Mouse (Mus musculus) spleen, adult 2 months (tissue): ENCODE data around the gene Tut1.

Source experiments
- CTCF ChIP-seq: fragments of 200-500 bp; IDR thresholded peaks from 2 replicates; pipeline ENCODE4 v1.5.1; 2011; ENCODE audit warnings: mild to moderate bottlenecking, inconsistent platforms; ENCODE audit not compliant: insufficient read depth, insufficient read length, insufficient replicate concordance; ENCODE audit errors: extremely low read depth
- POLR2A ChIP-seq: fragments of 200-500 bp; IDR thresholded peaks from 2 replicates; pipeline ENCODE4 v1.6.1; 2011; ENCODE audit warnings: low read depth, low read length, inconsistent platforms

DNA sequence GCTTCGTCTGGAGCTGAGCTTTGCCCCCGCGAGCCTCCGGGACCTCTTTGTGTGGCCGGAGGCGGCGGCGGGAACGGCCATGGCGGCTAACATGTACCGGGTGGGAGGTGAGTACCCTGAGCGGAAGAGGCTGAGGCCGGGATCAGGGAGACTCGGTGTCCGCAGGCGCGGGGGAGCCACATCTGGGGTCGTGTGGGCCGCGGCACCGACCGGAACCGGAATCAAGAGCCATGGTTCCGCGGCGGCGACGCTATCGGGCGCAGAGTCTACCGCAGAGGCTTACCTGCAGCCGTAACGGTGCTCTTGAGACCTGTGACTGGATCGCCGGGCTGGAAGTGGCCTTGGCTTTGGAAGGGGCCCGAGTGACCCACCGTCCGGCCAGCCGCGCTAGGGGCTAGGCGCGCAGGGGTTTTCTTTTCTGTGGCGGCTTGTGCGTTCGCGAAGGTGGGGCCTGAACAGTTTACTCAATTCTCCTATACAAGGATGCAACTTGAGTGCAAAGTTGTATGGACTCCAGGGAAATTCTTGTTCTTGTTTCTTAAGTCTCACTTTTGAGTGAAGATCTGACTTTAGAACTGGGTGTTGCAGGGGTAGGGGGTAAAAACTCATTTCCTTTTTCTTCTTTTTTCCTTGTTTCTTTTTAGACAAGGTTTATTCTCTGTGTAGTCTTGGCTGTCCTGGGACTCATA, 11.2 kb upstream of the Tut1 start:
- TF ChIP-seq CTCF = no peak
- TF ChIP-seq POLR2A = peak; percentile 20; the same call in 1 of the 2 replicates
